Mouse (Mus musculus): ENCODE data around the gene Kir3dl2. TPM values are rescaled to one million over a fixed set of nuclear protein-coding genes. Genes with fewer than 3 reads are reported as not detected.
"Not testable (repeated sequence)": the region's sequence is repeated elsewhere in the genome, so short reads cannot be mapped to it uniquely, and the experiment has no call there.

Gene Kir3dl2
- polyA plus RNA-seq (2015; fragmentation: Nextera tagmentation; extraction: Ambion mirVana): not detected in 2 replicates

DNA sequence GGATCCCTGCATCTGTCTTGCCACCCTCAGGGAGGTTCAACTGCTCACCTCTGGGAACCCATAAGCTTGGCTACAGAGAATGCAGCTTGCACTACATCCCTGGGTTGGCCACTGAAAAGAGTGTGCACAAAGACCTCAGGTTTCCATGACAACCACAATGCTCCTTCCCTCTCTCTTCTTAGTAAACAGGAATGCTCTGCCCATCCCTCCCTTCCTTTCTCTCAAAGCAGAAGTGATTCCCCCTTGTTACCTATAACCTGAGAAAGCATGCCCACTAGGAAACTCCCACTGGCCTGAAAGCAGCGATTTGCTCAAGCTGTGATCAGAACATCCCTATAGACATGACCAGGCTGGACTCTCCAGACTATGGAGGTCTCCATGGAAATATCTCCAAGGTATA, at the start of gene Kir3dl2:
Gene Kir3dl2 (minus strand): TSS at position 101 of the 400 bp plus-strand sequence.
- not testable (repeated sequence) for H3K9me3 ChIP-seq (replicated peaks; ENCODE audit: low read length); ATAC-seq (replicated peaks; ENCODE audit: low FRiP score, low read depth); H3K4me1 ChIP-seq (replicated peaks; ENCODE audit: insufficient read depth, low read length); H3K9ac ChIP-seq (ENCODE audit: low read depth, low read length); DNase-seq (ENCODE audit: low spot score); H3K36me3 ChIP-seq (ENCODE audit: insufficient read depth, low read length); H3K27ac ChIP-seq; H3K27me3 ChIP-seq (ENCODE audit: insufficient read depth, low read length); H3K4me2 ChIP-seq (ENCODE audit: low read length); H3K4me3 ChIP-seq (replicated peaks; ENCODE audit: low read depth, low read length)
- 65% methylated on average over 1 of the region's 1 CpGs for WGBS

DNA sequence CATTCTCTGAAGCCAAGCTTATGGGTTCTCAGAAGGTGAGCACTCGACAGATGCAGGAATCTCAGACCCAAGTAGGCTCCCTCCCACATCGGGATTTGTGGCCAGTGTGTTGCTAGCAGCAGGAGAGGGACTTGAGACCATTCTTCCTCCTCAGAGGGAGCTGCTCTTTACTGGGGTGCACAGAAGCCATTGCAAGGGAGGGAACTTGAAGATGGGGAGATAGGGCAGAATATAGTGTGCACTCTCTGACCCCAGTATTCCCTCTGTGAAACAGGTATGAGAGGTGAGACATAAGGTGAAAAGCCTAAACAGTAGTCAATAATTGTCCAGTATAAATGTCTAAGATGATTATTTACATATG, 47.0 kb upstream of the Kir3dl2 start:
- Histone ChIP-seq H3K27ac (no peak overlapping the region), H3K36me3 (ENCODE audit: insufficient read depth, low read length) (no peaks in the 10 kb centered on the region), H3K9me3 (replicated peaks; ENCODE audit: low read length) (no peaks in the 10 kb centered on the region), H3K27me3 (ENCODE audit: insufficient read depth, low read length) (no peaks in the 10 kb centered on the region), H3K4me2 (ENCODE audit: low read length) (no peak overlapping the region), H3K9ac (ENCODE audit: low read depth, low read length) (no peak overlapping the region), H3K4me1 (replicated peaks; ENCODE audit: insufficient read depth, low read length) (no peaks in the 10 kb centered on the region), H3K4me3 (replicated peaks; ENCODE audit: low read depth, low read length) (no peak overlapping the region)
- no peak for TF ChIP-seq CTCF (IDR thresholded peaks at IDR 0.05; ENCODE audit: low read depth)
- ATAC-seq (replicated peaks; ENCODE audit: low FRiP score, low read depth) (no peak), DNase-seq (ENCODE audit: low spot score) (no peak)
- 37% methylated on average over 2 of the region's 2 CpGs for WGBS

DNA sequence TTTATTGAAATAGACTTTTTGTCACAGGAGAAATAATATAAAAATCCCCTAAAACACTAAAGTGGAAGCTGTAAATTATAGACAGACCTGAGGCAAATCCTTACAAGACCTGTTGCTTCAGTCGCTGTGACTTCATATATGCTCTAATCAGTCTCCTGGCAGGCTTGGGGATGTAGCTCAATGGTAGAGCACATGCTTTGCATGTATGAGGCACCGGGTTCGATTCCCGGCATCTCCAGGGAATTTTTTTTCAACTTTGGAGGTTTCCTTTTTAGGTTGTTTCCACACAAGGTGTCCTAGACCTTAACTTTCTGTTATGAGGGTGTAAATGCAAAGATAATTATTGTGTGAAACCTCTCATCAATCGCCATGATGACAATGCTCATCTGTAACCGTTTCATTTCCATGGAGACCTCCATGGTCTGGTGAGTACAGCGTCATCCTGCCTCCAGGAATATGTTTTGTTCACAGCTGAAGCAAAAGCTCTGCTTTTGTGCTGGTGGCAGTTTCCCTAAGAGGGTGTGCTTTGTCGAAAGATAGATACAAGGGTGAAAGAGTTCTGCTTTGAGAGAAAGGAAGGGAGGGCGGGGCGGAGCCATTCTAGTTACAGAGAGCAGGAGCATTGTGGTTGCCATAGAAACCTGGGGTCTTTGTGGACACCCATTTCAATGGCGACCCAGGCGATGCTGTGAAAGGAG, 46.5 kb upstream of the Kir3dl2 start, which contains the start of gene Tceal3:
Gene Tceal3 (plus strand): TSS at position 644 of the 698 bp plus-strand sequence.
- TF ChIP-seq CTCF (IDR thresholded peaks at IDR 0.05; ENCODE audit: low read depth): no peak
- no peak within 1 kb of the TSS for H3K9ac ChIP-seq (ENCODE audit: low read depth, low read length)
- H3K4me3 ChIP-seq (replicated peaks; ENCODE audit: low read depth, low read length): no peak within 1 kb of the TSS
- H3K4me2 ChIP-seq (ENCODE audit: low read length): no peak within 1 kb of the TSS
- DNase-seq (ENCODE audit: low spot score) (no peak), ATAC-seq (replicated peaks; ENCODE audit: low FRiP score, low read depth) (no peak)
- no peaks in the 10 kb centered on the region for H3K36me3 ChIP-seq (ENCODE audit: insufficient read depth, low read length)
- H3K27ac ChIP-seq: no peak within 1 kb of the TSS
- no peaks in the 10 kb centered on the region for H3K27me3 ChIP-seq (ENCODE audit: insufficient read depth, low read length)
- no peaks in the 10 kb centered on the region for H3K4me1 ChIP-seq (replicated peaks; ENCODE audit: insufficient read depth, low read length)
- H3K9me3 ChIP-seq (replicated peaks; ENCODE audit: low read length): no peaks in the 10 kb centered on the region
- 53% methylated on average over 12 of the region's 12 CpGs for WGBS

DNA sequence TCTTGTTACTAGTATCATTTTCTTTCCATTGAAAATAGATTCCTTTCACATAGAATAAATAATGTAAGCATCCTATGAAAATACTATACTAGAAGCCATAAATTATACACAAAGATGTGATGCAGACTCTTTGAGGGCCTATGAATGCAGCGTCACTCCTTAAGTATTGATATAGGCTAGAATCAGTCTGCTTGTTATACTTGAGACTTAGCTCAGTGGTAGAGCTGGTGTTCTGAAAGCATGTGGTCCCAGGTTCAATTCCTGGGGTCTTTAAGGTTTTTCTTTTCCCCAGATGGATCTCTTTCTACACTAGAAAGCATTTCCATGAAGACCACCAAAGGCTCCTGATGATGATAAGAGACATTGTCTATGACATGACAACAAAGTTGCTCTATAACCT, 40.8 kb upstream of the Kir3dl2 start:
- no peaks in the 10 kb centered on the region for H3K9me3 ChIP-seq (replicated peaks; ENCODE audit: low read length)
- no peak overlapping the region for H3K4me3 ChIP-seq (replicated peaks; ENCODE audit: low read depth, low read length)
- no peaks in the 10 kb centered on the region for H3K4me1 ChIP-seq (replicated peaks; ENCODE audit: insufficient read depth, low read length)
- H3K27me3 ChIP-seq (ENCODE audit: insufficient read depth, low read length): no peaks in the 10 kb centered on the region
- H3K9ac ChIP-seq (ENCODE audit: low read depth, low read length): no peak overlapping the region
- DNase-seq (ENCODE audit: low spot score) (no peak), ATAC-seq (replicated peaks; ENCODE audit: low FRiP score, low read depth) (no peak)
- WGBS: 91% methylated on average over 1 of the region's 1 CpGs
- H3K36me3 ChIP-seq (ENCODE audit: insufficient read depth, low read length): no peaks in the 10 kb centered on the region
- H3K4me2 ChIP-seq (ENCODE audit: low read length): no peak overlapping the region
- no peak for TF ChIP-seq CTCF (IDR thresholded peaks at IDR 0.05; ENCODE audit: low read depth)
- no peak overlapping the region for H3K27ac ChIP-seq

DNA sequence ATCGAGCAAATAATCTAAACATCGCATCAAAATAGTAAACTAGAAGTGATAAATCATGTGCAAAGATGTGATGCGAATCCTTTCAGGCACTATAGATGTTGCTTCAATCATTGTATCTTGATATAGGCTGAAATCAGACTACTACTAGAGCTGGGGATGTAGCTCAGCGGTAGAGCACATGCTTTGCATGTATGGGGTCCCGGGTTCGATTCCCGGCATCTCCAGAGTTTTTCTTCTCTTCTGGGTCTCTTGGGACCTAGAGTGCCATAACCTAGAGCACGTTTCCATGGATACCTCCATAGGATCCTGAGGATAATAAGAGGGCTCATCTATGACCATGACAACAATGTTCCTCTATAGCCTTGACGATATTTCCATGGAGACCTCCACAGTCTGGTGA, 25.2 kb upstream of the Kir3dl2 start:
- not testable (repeated sequence) for ATAC-seq (replicated peaks; ENCODE audit: low FRiP score, low read depth); H3K36me3 ChIP-seq (ENCODE audit: insufficient read depth, low read length); H3K27ac ChIP-seq; H3K4me2 ChIP-seq (ENCODE audit: low read length); H3K9ac ChIP-seq (ENCODE audit: low read depth, low read length); H3K4me1 ChIP-seq (replicated peaks; ENCODE audit: insufficient read depth, low read length); H3K9me3 ChIP-seq (replicated peaks; ENCODE audit: low read length); H3K27me3 ChIP-seq (ENCODE audit: insufficient read depth, low read length); H3K4me3 ChIP-seq (replicated peaks; ENCODE audit: low read depth, low read length); DNase-seq (ENCODE audit: low spot score)
- 88% methylated on average over 9 of the region's 9 CpGs for WGBS

DNA sequence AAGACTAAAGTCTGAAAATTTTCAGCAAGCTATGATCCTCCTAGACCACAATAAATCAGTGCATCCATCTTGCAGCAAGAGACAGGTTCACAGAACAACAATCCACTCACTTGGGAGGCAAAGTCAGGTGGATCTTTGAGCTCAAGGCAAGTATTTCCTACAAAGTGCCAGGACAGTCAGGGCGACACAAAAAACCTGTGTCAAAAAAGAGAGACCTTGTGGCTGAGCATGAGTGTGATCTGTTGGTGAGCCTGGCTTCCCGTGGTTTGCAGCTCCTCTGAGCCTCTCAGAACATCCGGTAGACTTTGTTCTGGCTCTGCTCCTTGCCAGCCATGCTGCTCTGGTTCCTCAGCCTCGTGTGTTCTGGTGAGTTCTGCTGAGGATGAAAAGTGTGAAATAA, 26.2 kb downstream of the Kir3dl2 start, which contains the start of gene Kir3dl1:
Gene Kir3dl1 (plus strand): TSS at position 301 of the 400 bp plus-strand sequence.
- DNase-seq (ENCODE audit: low spot score); H3K4me1 ChIP-seq (replicated peaks; ENCODE audit: insufficient read depth, low read length); H3K27ac ChIP-seq; H3K27me3 ChIP-seq (ENCODE audit: insufficient read depth, low read length); H3K4me2 ChIP-seq (ENCODE audit: low read length); ATAC-seq (replicated peaks; ENCODE audit: low FRiP score, low read depth); H3K4me3 ChIP-seq (replicated peaks; ENCODE audit: low read depth, low read length); H3K9ac ChIP-seq (ENCODE audit: low read depth, low read length); H3K9me3 ChIP-seq (replicated peaks; ENCODE audit: low read length); H3K36me3 ChIP-seq (ENCODE audit: insufficient read depth, low read length): not testable (repeated sequence)
- 72% methylated on average over 4 of the region's 4 CpGs for WGBS

Other genes with a start within 250 kb of the Kir3dl2 start
- not detected in 2 replicates for gene Kir3dl1, start 26.1 kb downstream of the Kir3dl2 start, polyA plus RNA-seq (2015; fragmentation: Nextera tagmentation; extraction: Ambion mirVana)
- 6.0 and 7.1 TPM in 2 replicates for gene Tceal3, start 46.8 kb upstream of the Kir3dl2 start, polyA plus RNA-seq (2015; fragmentation: Nextera tagmentation; extraction: Ambion mirVana)
- 13.4 and 17.1 TPM in 2 replicates for gene Tceal1, start 163.9 kb upstream of the Kir3dl2 start, polyA plus RNA-seq (2015; fragmentation: Nextera tagmentation; extraction: Ambion mirVana)
- 478 and 504 TPM in 2 replicates for gene Morf4l2, start 199.6 kb upstream of the Kir3dl2 start, polyA plus RNA-seq (2015; fragmentation: Nextera tagmentation; extraction: Ambion mirVana)
- gene Glra4, start 236.1 kb upstream of the Kir3dl2 start, polyA plus RNA-seq (2015; fragmentation: Nextera tagmentation; extraction: Ambion mirVana): not detected in 2 replicates

Data from kidney, postnatal 0 days (tissue).